Mouse (Mus musculus) right cerebral cortex, postnatal 25 days (tissue): ENCODE data around the gene Notch3.
"Not testable (repeated sequence)": the region's sequence is repeated elsewhere in the genome, so short reads cannot be mapped to it uniquely, and the experiment has no call there.

ENCODE experiments used
- DNase-seq: peaks from one replicate; pipeline ENCODE4 v3.0.0; 2022

Notch3 gene

DNA sequence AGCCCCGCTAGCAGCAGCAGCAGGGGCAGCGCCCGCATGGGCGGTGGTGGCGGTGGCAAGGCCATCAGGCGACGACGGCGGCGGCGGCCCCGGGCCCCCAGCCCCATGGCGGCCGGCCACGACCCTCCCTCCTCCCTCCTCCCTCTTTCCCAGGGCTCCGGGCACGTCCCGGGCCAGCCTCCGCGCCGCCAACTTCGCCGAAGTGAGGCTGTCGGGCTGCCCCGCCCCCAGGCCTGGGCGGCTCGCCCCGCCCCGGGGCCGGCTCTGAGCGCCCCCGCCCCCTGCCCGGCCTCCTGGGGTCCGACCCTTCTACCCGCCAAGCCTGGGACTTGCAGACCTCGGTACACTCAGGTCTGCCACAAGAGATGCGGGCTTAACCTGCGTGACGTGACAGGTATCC is at the start of gene Notch3:
TSS of gene Notch3 (minus strand) at position 166 of the 400 bp plus-strand sequence.
- no peak for DNase-seq

DNA sequence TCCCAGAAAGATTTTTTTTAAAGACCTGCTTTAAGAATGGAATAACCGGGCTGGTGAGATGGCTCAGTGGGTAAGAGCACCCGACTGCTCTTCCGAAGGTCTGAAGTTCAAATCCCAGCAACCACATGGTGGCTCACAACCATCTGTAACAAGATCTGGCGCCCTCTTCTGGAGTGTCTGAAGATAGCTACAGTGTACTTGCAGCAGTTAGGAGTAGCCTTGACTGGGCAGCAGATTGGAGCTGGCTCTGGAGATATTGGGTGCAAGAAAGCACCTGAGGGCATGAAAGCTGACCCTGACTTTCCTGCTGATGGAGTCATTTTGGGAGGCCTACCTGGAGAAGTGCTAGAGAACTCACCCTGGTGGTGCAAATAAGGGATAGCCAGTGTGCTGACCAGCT is 48.9 kb upstream of the Notch3 start:
- DNase-seq = not testable (repeated sequence)

DNA sequence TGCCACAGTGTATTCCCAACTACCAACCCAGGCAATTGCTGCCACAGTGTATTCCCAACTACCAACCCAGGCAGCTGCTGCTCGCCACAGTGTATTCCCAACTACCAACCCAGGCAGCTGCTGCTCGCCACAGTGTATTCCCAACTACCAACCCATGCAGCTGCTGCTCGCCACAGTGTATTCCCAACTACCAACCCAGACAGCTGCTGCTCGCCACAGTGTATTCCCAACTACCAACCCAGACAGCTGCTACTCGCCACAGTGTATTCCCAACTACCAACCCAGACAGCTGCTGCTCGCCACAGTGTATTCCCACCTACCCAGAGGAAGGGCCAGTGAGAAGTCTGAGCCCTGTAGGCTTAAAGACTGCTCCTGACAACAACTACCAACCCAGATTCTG is 44.9 kb upstream of the Notch3 start:
- DNase-seq = not testable (repeated sequence)

DNA sequence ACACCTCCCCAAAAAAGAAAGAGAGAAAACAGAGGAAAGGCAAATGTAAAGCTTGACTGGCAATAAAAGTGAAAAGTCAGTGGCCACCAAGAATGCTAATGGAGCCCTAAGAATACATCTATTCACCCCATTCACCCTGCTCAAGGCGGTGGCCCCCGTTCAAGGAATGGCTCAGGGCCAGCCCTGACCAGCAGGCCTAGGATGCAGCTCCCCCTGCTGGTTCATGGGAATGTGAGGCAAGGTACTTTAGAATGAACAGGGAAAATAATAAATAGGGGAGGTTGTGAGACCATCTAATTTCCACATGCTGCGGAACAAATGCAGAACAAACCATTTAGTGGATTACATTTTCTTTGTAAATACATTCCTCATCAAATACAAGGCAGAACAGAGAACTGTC is 43.1 kb upstream of the Notch3 start:
- DNase-seq = peak; percentile 44

DNA sequence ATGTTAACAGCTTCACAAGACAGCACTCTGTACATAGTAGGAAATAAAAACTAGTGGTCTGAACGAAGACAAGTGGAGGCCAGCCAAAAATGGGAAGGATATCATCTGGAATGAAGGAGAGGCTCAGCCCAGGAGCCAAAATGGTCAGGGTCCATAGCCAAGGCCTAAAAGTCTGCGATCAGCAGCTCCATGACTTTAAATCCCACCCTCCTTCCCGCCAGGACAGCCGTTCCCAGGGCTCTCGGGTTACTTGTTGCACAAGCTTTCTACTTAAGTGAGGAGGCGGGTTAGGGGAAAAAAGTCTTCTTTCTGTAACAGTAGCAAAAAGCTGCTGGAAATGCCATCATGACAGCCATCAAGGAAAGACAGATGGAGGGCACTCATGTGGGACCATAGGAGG is 42.5 kb upstream of the Notch3 start:
- no peak for DNase-seq

DNA sequence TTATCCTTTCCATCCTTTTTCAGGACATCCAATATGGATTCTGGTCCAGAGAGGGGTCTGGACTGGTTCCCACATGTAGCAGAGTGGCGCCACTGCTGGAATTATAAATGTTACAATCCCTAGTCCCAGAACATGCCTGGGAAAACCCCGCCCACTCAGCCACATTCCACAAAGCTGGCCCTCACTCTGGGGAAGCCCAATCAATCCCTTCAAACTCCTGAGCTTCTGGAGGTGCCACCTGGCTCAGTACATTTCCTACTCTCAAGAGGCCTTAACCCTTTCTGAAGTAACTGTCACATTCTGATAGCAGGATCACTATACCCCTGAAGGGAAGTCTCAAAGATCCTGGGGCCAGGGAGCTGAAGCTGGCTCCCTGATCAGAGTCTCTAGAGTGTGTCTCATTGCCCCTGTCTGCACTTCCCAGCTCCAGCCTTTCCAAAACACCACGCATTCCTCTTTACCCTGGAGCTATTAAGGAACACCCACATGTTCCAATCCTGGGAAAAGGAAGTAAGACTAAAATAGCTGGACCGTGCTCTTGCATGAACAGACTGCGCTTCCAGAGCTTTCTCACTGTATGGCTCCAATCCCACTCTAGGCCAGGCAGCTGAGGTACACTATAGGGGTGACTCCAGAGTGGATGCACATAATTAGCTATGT is 41.1 kb upstream of the Notch3 start:
- no peak for DNase-seq

DNA sequence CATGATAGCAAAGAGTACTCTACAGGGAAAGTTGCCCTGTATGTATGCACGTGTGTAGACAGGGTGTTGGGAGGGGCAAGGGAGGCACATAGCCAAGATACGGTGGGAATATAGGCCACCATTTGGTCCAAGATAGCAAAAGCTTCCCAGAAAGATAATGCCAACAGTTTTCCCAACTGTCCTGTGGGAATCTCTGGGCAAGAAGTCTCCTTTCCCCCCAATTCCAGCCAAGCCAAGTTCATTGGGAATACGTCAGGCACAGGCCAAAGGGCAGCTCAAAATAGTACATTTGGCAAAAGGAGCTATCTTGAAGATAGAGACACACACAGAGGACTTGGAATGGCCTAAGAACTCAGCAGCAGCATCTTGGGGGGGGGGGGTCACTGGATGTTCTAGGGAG is 38.7 kb upstream of the Notch3 start:
- DNase-seq = no peak

DNA sequence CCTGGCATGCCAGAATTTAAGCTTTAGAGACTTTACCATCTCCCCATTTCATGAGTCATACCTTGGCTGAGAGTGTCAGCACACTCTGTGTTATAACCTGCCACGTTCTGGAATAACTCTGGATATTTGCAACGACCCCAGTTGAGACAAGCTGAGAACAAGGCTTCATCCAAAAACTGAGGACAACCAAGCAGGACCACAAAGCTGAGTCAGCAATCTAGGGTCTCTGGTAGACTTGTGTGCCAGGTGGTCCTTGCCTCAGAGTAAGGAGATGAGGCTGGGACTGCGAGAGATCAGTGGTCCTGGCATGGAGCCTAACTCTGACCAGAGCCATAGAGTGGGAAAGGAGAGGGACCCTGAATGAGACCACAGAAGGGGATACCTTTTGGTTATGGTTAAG is 36.3 kb upstream of the Notch3 start:
- DNase-seq = no peak

DNA sequence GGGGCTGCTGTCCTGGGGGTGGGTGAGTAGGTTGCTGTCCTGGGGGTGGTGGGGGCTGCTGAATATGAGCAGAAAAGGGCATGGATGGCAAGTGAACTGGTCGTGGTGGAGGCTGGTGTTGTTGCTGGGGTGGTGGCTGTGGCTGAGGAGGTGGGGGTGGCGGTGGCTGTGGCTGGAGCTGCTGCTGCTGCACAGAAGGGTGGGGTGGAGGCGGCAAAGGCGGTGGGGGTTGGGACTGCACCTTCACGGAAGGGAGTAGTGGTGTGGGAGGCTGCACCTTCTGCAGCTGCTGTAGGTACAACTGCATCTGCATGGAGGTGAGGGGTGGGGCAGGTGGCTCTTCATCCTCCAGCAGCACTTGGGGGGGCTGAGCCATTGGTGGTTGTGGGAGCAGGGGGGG is 34.4 kb upstream of the Notch3 start:
- no peak for DNase-seq

DNA sequence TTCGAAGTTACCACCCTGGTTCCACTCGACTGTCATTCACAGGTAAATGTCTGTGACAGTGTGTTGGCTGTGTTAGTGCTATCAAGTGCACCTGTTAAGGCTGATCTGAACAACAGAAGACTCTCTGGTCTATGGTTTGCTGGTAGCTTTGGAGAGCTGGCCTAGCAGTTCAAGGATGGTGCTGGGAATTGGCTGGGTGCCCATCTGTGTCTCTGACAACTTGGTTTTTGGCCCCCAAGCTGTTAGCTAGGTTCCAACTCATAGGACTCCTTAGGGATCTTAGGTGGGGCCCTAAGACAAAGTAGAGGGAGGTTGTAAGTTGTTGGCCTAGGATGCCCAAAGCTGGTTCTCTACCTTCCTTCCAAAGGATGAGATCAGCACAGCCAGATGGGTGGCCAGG is 33.1 kb upstream of the Notch3 start:
- DNase-seq = no peak

DNA sequence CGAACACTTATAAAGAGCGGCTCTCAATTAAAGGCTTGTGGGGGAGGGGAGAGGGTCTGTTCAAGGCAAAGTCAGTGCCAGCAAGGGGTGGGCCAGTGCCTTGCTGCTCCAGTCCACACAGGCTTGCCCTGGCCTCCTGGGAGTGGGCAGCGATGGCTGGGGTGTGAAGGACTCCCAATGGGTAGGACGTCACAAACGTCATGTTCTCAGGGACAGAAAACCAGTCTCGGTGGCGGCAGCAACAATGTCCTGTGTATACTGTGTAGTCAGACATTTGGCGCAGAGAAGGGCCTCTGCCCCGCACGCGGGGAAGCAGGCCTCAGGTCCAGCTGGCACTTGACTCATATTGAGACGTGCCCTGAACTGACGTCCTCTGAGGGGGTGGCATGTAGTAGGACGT is 30.5 kb upstream of the Notch3 start:
- no peak for DNase-seq

DNA sequence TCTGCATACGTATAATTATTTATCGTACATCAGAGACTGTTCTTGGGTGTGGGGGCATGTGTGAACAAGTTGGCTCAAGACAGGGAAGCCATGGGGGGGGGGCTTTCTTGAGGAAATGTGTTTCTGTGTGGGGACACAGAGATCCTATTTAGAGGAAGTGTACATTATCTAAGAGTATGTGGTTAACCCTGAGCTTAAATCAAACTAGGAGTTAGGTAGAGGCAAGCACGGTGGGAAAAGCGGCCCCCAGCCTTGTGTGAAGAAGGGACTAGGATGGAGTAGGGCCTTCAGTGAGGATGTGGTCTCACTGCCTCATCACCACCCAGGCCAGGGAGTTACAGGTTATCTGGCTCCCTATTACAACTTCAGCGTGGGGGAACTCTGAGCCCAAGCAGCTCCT is 29.1 kb upstream of the Notch3 start:
- no peak for DNase-seq

DNA sequence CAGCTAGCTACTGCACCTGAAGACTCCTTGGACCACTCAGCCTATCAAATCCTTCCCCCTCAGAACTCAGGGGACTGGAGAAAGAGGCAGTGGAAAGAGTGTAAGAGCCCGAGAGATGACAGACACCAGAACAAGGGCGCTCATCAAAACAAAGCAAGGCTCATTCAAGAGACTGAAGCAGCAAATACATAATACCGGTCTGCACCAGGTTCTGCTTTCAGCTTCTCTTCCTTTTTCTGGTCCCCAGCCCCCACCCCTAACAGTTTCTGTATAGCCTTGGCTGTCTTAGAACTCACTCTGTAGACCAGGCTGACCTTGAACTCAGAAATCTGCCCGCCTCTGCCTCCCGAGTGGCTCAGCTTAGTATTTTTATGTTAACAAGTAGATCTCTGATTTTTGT is 26.4 kb upstream of the Notch3 start:
- no peak for DNase-seq

DNA sequence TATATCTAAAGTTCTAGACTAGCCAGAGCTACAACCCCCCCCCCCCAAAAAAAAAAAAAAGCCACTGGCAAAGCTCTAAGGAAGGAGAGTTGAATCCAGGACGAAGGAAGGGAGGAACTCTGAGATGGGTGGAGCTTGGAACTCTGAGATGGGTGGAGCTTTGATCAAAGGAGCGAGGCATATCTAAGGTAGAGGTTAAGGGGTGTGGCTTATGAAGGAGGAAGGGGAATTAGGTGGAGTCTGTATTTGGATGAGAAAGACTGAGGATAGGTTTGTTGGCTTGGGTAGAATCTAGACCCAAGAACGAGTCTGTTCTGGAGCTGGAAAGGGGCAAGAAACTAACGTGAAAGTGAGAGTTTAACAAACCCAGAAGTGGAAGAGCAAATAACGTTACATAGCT is 23.2 kb upstream of the Notch3 start:
- no peak for DNase-seq

DNA sequence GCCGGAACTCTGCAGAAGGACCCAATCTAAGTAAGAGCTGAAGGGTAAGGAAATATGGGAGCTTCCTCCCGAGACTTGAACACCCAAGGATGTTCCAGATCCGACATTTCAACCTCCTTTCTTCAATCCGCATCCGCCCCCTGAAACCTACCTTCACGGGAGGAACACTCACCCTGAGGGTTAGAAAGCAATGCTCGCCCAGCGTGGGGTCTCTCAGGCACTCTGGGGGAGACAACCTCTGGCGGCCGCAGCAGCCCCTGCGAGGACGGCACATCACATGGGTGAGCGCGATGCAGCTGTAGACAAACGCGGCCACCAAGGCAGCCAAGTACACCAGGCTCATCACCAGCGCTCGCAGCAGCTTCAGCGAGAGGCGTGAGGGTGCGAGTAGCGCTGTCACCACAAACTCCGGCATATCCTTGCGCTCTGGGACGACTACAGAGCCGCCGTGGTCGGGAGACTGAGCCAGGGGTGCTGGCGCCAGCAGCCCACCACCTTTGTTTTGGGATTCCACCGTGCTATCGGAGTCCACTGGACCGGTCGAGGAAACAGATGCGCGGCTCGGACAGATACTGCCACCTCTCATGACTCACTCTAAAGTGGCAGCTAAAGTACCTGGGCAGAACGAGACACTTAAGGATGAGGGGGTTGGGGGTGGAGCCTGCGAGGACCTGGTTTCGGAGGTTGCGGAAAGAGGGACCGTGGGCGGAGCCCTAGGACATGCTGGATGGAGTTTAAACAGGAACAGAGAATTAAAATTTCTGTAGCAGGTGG is 22.4 kb upstream of the Notch3 start, which contains the start of gene Ephx3:
TSS of gene Ephx3 (minus strand) at position 687 of the 774 bp plus-strand sequence.
- DNase-seq = no peak

DNA sequence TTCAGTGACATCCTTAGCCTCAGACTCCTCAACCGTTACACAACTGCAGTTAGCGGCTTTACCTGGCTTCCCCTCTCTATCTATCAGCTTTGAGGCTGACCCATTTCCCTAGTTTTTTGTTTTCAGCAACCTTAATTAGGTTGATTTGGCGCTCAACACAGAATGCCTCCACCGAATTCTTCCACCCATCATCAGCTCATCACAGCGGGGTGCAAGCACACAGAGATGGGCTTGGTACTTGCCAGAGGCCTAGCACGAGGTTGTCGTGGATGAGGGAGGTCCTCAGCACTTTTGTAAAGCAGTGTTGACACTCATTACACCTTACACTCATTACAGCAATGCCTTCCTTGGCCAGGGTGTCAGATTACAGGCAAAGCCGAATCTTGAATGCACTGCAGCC is 16.4 kb upstream of the Notch3 start:
- no peak for DNase-seq

DNA sequence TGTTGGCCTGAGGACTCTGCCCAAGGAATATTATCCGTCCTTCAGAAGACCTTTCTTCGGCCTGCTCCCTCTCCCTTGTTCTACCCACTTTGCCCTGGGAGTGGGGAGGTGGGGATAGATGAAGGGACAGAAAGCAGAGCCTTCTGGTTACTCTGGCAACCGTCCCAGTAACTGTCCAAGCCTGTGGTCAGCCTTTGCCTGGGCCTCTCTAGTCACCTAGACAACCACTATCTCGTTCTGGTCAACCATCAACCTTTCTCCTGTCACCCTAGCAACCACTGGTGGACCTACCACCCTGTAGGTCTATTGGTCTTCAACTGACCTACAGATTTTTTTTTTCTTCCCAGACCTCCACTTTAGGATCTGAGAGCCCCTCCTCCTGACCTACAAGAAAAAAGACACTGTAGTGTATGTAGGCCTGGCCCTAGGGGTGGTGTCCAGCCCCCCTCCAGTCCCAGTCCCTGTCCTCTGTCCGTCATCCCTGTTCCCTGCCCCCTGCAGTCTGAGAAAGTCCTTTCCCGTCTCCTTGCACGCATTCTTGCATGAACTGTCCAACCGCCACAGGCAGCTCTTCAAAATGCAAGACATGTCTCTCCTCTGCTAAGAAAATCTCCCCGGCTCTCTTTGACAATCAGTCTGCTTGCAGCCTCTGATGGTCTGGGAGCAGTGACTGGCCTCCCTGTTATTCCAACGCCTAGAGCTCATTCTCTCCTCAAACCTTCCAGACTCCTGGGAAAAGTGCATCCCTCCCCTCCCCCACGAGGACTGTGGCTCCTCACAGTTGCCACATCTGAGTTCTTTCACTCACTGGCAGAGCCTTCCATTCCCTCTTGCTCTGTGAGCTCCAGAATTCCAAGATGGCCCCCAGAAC is 13.2 kb upstream of the Notch3 start:
- DNase-seq = no peak

DNA sequence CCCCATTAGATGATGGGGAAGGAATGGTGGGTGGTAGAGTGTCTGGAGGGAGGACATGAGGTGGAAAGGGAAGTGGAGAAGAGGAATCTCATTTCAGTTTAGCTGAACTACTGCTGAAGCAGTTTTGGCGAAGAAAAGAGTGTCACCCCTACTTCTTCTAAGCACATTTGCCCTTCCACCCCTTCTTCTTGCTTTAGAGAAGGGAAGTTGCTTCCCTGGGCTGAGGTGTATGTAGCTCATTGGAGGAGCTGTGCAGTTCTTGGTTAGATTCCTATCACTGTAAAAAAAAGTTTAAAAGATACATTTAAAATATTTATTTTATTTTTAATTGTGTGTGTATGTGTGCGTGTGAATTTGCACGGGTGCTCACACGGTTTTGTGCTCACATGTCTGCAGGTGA is 10.3 kb upstream of the Notch3 start:
- DNase-seq = no peak

DNA sequence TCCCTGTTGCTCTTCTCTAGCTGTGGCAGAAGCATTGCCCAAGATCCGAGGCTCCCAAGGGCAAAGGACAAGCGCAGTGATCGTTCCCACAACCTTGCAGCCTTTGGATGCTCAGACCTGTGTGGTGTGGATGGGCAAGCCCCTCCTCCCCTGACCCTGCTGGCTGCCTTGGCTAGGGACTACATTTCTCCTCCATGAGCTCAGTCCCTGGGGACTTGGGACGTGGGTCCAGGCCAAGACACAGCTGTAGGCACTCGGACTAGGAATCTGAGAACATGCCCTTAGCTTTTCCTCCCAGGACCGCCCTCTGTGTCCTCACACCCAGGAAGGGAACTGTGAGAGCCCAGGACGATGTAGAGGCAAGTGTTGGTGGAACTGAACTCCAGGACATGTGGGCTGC is 6.5 kb upstream of the Notch3 start:
- DNase-seq = no peak

DNA sequence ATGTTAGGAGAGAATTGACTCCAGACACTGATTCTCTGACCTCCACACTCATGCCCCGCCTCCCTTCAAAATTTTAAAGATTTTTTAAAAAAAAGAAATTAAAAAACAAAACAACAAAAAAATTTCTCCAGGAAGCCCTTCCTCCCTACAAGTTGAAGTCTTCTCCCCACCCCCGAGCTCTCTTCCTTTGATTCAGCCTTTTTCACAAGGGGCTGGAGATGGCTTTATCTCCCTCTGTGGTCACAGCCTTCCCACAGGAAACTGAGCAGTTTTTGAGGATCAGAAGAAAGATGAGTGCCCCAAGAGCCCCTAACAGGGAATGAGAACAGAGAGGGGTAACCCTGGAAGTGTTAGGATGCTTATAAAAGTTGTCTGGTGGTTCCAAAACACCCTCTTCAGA is 5.8 kb upstream of the Notch3 start:
- DNase-seq = no peak

DNA sequence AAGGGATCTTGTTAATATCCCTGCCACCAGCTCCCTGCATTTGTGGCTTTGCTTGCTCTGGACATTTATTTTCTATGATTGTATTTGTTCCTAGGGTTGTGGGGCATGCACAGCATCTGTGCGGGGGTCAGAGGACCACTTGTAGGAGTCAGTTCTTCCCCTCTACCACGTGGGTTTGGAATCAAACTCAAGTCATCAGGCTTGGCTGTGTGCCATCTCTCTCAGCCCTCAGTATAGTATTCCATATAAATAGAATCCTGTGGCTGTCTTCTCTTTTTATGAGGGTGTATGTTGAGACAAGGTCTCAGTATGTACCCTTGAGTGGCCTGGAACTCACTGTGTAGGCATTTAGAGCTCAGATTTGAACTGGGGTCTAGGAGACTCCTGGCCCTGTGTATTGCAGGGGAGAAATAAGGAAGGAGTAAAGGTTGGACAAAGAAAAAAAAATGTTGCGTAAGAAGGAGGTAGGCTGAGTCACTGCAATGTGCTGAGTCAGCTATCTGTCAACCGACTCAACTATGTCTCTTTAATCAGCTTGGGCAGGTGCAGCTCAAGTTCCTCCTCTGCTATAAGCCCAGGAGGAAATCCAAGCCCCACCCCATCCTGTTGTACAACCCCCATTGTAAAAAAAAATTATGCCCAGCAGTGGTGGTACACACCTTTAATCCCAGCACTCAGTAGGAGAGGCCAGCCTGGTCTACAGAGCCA is 3.0 kb upstream of the Notch3 start:
- DNase-seq = no peak

DNA sequence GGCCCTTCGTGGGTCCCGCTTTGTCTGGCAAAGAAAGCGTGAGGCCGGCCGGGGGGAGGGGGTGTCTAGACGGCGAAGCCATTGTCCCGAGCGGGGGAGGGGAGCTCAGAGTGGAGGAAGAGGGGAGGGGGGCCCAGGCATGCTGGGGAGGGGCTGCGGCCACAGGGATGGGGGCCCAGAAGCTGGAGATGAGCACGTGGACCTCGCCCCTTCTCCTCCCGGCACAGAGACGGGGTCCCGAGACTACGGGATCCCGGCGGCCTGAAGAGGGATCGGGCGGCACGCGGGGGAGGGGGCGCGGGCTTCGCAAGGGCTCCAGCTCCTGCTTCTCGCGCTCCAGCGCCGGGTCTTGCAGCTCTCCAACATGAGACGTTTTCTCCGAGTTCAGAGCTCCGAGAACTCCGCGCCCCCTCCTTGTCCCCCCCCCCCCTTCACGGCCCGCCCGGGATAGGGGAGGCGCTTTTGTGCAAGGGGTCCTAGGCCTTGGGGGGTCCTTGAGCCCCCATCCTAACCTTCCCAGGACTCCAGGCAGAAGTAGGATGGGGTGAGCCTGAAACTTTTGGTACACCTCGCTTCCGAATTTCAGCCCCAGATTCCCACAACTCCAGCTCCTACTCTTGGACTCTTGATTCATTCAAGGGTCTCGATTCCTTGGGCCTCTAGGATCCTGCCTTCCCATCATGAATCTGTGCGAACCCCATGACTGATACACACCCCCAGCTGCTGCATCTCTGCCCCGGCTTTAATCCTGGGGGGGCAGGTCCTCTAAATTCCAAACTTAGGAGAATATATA is 653 bp downstream of the Notch3 start:
- DNase-seq = no peak
